Mouse (Mus musculus): ENCODE measurements around the gene 1810037I17Rik. TPM values are rescaled to one million over a fixed set of nuclear protein-coding genes. Genes with fewer than 3 reads are reported as not detected.

Gene 1810037I17Rik
- total and polyA plus RNA-seq, 3 experiments: 47.3 to 64.9 TPM; not detected in 1

DNA sequence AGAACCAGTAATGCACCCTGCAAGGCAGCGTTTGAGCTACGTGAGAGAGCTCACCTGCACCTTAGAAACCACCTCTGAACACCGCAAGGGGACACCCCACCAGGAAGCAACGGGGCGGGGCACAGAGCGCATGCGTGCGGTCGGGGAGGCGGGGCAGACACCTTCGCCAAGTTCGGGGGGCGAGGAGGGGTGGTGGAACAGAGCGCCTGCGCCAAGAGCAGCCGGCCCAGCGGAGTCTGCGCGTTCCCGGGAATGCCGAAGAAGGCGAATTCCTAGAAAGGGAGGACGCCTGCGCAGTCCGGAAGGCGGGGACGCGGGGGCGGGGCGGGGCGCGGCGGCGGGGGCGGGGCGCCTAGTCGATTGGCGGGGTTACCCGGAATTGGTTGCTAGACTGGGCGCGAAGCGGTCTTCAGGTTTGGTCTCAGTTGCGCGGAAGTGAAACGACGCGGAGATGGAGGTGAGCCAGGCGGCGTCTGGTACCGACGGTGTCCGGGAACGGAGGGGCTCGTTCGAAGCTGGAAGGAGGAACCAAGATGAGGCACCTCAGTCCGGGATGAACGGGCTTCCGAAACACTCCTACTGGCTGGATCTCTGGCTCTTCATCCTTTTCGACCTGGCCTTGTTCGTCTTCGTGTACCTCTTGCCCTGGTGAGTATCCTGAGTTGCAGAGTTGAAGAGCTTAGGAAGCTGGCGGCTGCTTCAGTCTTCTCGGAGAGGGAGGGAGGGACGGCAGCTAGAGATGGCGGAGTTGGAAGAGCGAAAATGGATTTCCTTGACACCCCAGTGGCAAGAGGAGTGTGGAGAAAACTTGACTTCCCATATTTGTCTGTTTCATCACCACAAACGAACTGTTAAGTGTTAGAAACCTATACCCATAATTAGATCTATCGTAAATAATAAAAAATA, at the start of gene 1810037I17Rik (continued):
- TF ChIP-seq CTCF (IDR thresholded peaks at IDR 0.05 in 2 of 3, conservative IDR thresholded peaks at IDR 0.05 in 1 of 3; ENCODE audit: control insufficient read depth in 1 of 3, insufficient read depth in 1 of 3, low read depth in 2 of 3, low read length in 3 of 3, poor library complexity in 1 of 3, severe bottlenecking in 1 of 3): peak in 2 of 3 experiments; percentile 12 to 27; a peak in 2 of 6 replicates
- TF ChIP-seq GATA1 (IDR thresholded peaks at IDR 0.05; ENCODE audit: low read depth, low read length): no peak
- TF ChIP-seq MYC (IDR thresholded peaks at IDR 0.05; ENCODE audit: low read depth, low read length): no peak
- no peak for TF ChIP-seq SMC3 (IDR thresholded peaks at IDR 0.05; ENCODE audit: low read depth, low read length)
- no peak for TF ChIP-seq CHD2 (IDR thresholded peaks at IDR 0.05; ENCODE audit: low read length)
- no peak for TF ChIP-seq GABPA (IDR thresholded peaks at IDR 0.05; ENCODE audit: low read depth, low read length)

DNA sequence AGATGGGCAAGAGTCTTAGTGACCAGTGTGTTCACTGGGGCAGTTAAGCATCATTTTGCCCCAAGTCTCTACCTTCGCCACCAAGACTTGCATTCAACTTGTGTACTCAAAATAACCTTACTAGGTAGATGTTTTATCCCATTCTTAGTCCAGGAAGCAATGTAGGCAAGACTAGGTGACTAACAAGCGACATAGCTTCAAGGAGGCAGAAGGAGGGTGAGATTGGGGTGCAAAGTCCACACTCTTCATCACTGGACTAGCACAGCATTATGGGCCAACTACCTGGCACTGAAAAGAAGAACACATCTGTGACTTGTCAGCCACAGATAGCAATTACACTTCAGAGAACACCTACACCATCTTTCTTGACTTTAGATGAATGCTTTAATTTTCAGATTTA, 47.1 kb upstream of the 1810037I17Rik start:
- H3K4me3 ChIP-seq (ENCODE audit: control insufficient read depth in 1 of 2, insufficient read depth in 1 of 2, low read depth in 2 of 2, low read length in 2 of 2): no peak overlapping the region
- H3K9ac ChIP-seq (ENCODE audit: control insufficient read depth, low read depth, low read length, poor library complexity, severe bottlenecking): no peak overlapping the region
- no peak for TF ChIP-seq BHLHE40 (IDR thresholded peaks at IDR 0.05; ENCODE audit: borderline replicate concordance, low read depth, low read length)
- no peak for TF ChIP-seq MAX (IDR thresholded peaks at IDR 0.05; ENCODE audit: low read length)
- TF ChIP-seq POLR2AphosphoS2 (IDR thresholded peaks at IDR 0.05; ENCODE audit: low read length): no peak
- no peak for TF ChIP-seq USF2 (IDR thresholded peaks at IDR 0.05; ENCODE audit: borderline replicate concordance in 1 of 2, insufficient read depth in 1 of 2, low read depth in 1 of 2, low read length in 2 of 2)
- no peak for TF ChIP-seq ZKSCAN1 (IDR thresholded peaks at IDR 0.05; ENCODE audit: low read depth, low read length)
- no peak for TF ChIP-seq ZMIZ1 (IDR thresholded peaks at IDR 0.05; ENCODE audit: low read depth, low read length)
- TF ChIP-seq UBTF (IDR thresholded peaks at IDR 0.05; ENCODE audit: borderline replicate concordance, insufficient read depth, low read depth, low read length): no peak
- TF ChIP-seq NRF1 (IDR thresholded peaks at IDR 0.05; ENCODE audit: insufficient read depth, low read depth, low read length, poor library complexity, severe bottlenecking): no peak
- TF ChIP-seq ELF1 (IDR thresholded peaks at IDR 0.05; ENCODE audit: low read depth, low read length): no peak
- no peak for TF ChIP-seq TBP (IDR thresholded peaks at IDR 0.05; ENCODE audit: low read depth, low read length)
- TF ChIP-seq CHD2 (IDR thresholded peaks at IDR 0.05; ENCODE audit: low read length): no peak
- no peak for TF ChIP-seq RCOR1 (IDR thresholded peaks at IDR 0.05; ENCODE audit: low read depth, low read length)
- TF ChIP-seq TCF12 (IDR thresholded peaks at IDR 0.05; ENCODE audit: low read depth, low read length): no peak
- TF ChIP-seq EP300 (IDR thresholded peaks at IDR 0.05; ENCODE audit: low read depth in 1 of 2, low read length in 2 of 2): no peak
- no peak for TF ChIP-seq POLR2AphosphoS5 (IDR thresholded peaks at IDR 0.05; ENCODE audit: borderline replicate concordance, low read depth, low read length)
- TF ChIP-seq JUND (IDR thresholded peaks at IDR 0.05; ENCODE audit: low read depth, low read length): no peak
- TF ChIP-seq CHD1 (IDR thresholded peaks at IDR 0.05; ENCODE audit: low read depth, low read length): no peak
- TF ChIP-seq NELFE (IDR thresholded peaks at IDR 0.05; ENCODE audit: low read depth, low read length): no peak
- H3K4me1 ChIP-seq (ENCODE audit: control insufficient read depth in 1 of 2, insufficient read depth in 2 of 2, low read length in 2 of 2): no peaks in the 10 kb centered on the region
- no peak for DNase-seq (ENCODE audit: low read depth, low spot score)
- H3K36me3 ChIP-seq (ENCODE audit: control insufficient read depth in 1 of 2, insufficient read depth in 2 of 2, low read length in 2 of 2): no peaks in the 10 kb centered on the region
- no peak overlapping the region for H3K27ac ChIP-seq (ENCODE audit: control insufficient read depth, low read depth, low read length)
- H3K79me2 ChIP-seq (ENCODE audit: control insufficient read depth, insufficient read depth, low read length, poor library complexity): no peaks in the 10 kb centered on the region
- no peaks in the 10 kb centered on the region for H3K9me3 ChIP-seq (replicated peaks; ENCODE audit: insufficient read depth, low read length)
- H3K27me3 ChIP-seq (ENCODE audit: control insufficient read depth in 1 of 2, insufficient read depth in 2 of 2, low read length in 2 of 2): no peaks in the 10 kb centered on the region

Measured in MEL (cell line).